Comparison of ENCODE assay signal across 13 mouse cellular contexts in genomic region chr2:43727693-43728092, GRCm38 (mm10). TPM values are rescaled to one million over a fixed set of nuclear protein-coding genes. Genes with fewer than 3 reads are reported as not detected.
DNase-seq lines count a peak whose midpoint lies in the region; ATAC-seq and TF ChIP-seq lines count a peak whose summit lies in the region.
"Had no signal": no experiment of that assay in that cellular context is flagged by ENCODE, and none has a peak within 500 bp of the region (broad histone marks: within the 10 kb centered on the region; RNA-seq: fewer than 3 reads in every experiment).

No protein-coding gene starts in this region.

- H3K9me3 ChIP-seq in liver, embryonic 16.5 days (replicated peaks; ENCODE audit: control insufficient read depth, low read length), result no peaks in the 10 kb centered on the region
- no peaks in the 10 kb centered on the region for H3K9me3 ChIP-seq in forebrain, embryonic 16.5 days (ENCODE audit: control insufficient read depth, low read length)
- no peaks in the 10 kb centered on the region for H3K9me3 ChIP-seq in hindbrain, postnatal 0 days (ENCODE audit: low read length)
- H3K9me3 ChIP-seq: heart, embryonic 15.5 days; limb, embryonic 10.5 days had no signal

- no peaks in the 10 kb centered on the region for H3K4me1 ChIP-seq in liver, embryonic 16.5 days (ENCODE audit: control insufficient read depth, low read depth, low read length)
- H3K4me1 ChIP-seq in forebrain, embryonic 16.5 days (replicated peaks; ENCODE audit: control insufficient read depth, insufficient read depth, low read length), result peaks cover 4% of the 10 kb centered on the region
- peaks cover 4% of the 10 kb centered on the region; the same call in 1 of the 2 replicates for H3K4me1 ChIP-seq in hindbrain, postnatal 0 days (ENCODE audit: insufficient read depth, low read length)
- H3K4me1 ChIP-seq: limb, embryonic 10.5 days had no signal

- no peak overlapping the region for H3K9ac ChIP-seq in liver, embryonic 16.5 days (ENCODE audit: low read depth, low read length)
- no peak overlapping the region for H3K9ac ChIP-seq in forebrain, embryonic 16.5 days (replicated peaks; ENCODE audit: low read depth, low read length)
- no peak overlapping the region for H3K9ac ChIP-seq in hindbrain, postnatal 0 days (replicated peaks; ENCODE audit: low read length)
- H3K9ac ChIP-seq: heart, embryonic 15.5 days had no signal

- WGBS in liver, embryonic 16.5 days (ENCODE audit: insufficient replicate concordance), result 20% methylated on average over 8 of the region's 8 CpGs
- WGBS in forebrain, embryonic 16.5 days, result 86% methylated on average over 8 of the region's 8 CpGs
- 86% methylated on average over 8 of the region's 8 CpGs for WGBS in hindbrain, postnatal 0 days

- peak; percentile 32 to 39 for DNase-seq in spleen, adult 18-20 months
- no peak for DNase-seq in spleen, postnatal 4 days (ENCODE audit: low spot score in 2 of 2)
- DNase-seq in T-cell, adult 2 months (ENCODE audit: low spot score), result peak; percentile 88
- DNase-seq in thymus, postnatal 14 days, result peak; percentile 35
- no peak for DNase-seq in hindbrain, postnatal 0 days (ENCODE audit: low spot score)
- no peak for DNase-seq in urinary bladder, postnatal 10 days (ENCODE audit: low spot score)
- DNase-seq: kidney, adult 18-20 months had no signal

- H3K27ac ChIP-seq in liver, embryonic 16.5 days (ENCODE audit: low read length), result no peak overlapping the region
- H3K27ac ChIP-seq in forebrain, embryonic 16.5 days (ENCODE audit: low read length), result no peak overlapping the region
- no peak overlapping the region for H3K27ac ChIP-seq in hindbrain, postnatal 0 days
- H3K27ac ChIP-seq: heart, embryonic 15.5 days; limb, embryonic 10.5 days; macrophage had no signal

- peak overlapping the region; percentile 45 for H3K4me2 ChIP-seq in liver, embryonic 16.5 days (ENCODE audit: low read depth, low read length)
- H3K4me2 ChIP-seq in forebrain, embryonic 16.5 days (ENCODE audit: low read length), result no peak overlapping the region
- H3K4me2 ChIP-seq in hindbrain, postnatal 0 days (ENCODE audit: low read depth, low read length), result no peak overlapping the region
- H3K4me2 ChIP-seq: heart, embryonic 15.5 days had no signal

- TF ChIP-seq CTCF in hindbrain, postnatal 0 days (IDR thresholded peaks at IDR 0.05; ENCODE audit: low read depth), result no peak

- H3K36me3 ChIP-seq in liver, embryonic 16.5 days (ENCODE audit: control insufficient read depth, insufficient read depth), result no peaks in the 10 kb centered on the region
- no peaks in the 10 kb centered on the region for H3K36me3 ChIP-seq in forebrain, embryonic 16.5 days (ENCODE audit: control insufficient read depth, insufficient read depth)
- no peaks in the 10 kb centered on the region for H3K36me3 ChIP-seq in hindbrain, postnatal 0 days (ENCODE audit: insufficient read depth, low read length)
- H3K36me3 ChIP-seq: heart, embryonic 15.5 days; limb, embryonic 10.5 days had no signal

- H3K4me3 ChIP-seq in liver, embryonic 16.5 days (ENCODE audit: low read depth, low read length), result peak overlapping the region; percentile 21; the same call in 1 of the 2 replicates
- H3K4me3 ChIP-seq in forebrain, embryonic 16.5 days (replicated peaks; ENCODE audit: low read length), result no peak overlapping the region
- no peak overlapping the region for H3K4me3 ChIP-seq in hindbrain, postnatal 0 days (ENCODE audit: low read length)
- H3K4me3 ChIP-seq: heart, embryonic 15.5 days; limb, embryonic 10.5 days; myocyte had no signal

- no peak for ATAC-seq in liver, embryonic 16.5 days (ENCODE audit: low read depth)
- ATAC-seq in forebrain, embryonic 16.5 days, result no peak
- ATAC-seq in hindbrain, postnatal 0 days, result no peak

- no peaks in the 10 kb centered on the region for H3K27me3 ChIP-seq in liver, embryonic 16.5 days (ENCODE audit: control insufficient read depth, insufficient read depth, low read depth, low read length)
- H3K27me3 ChIP-seq in forebrain, embryonic 16.5 days (replicated peaks; ENCODE audit: control insufficient read depth, insufficient read depth, low read length), result no peaks in the 10 kb centered on the region
- no peaks in the 10 kb centered on the region for H3K27me3 ChIP-seq in hindbrain, postnatal 0 days (ENCODE audit: insufficient read depth, low read length)
- H3K27me3 ChIP-seq: heart, embryonic 15.5 days had no signal

RNA-seq across cellular contexts. Expression of gene Arhgap15, which starts 20.9 kb away (rescaled TPM):
- polyA plus RNA-seq in liver, embryonic 16.5 days (2015; fragmentation: Nextera tagmentation; extraction: Ambion mirVana), result 5.2 and 6.4 TPM in 2 replicates
- 0.55 and 0.95 TPM in 2 replicates for polyA plus RNA-seq in forebrain, embryonic 16.5 days (2015; fragmentation: Nextera tagmentation; extraction: Ambion mirVana)
- total RNA-seq in hindbrain, postnatal 0 days (2014; rRNA removed), result 2.0 and 2.7 TPM in 2 replicates
- 4.0 and 4.3 TPM in 2 replicates for polyA plus RNA-seq in hindbrain, postnatal 0 days (2015; fragmentation: Nextera tagmentation; extraction: Ambion mirVana)
- polyA plus RNA-seq: myocyte had no signal

Comparison
In these comparisons a context has a peak if more than half of its experiments do, and no peak if none do; other contexts are left out.
1. DNase-seq: peak in spleen, adult 18-20 months (2 of 2), T-cell, adult 2 months (single experiment) and thymus, postnatal 14 days (single experiment); none in spleen, postnatal 4 days (0 of 2), hindbrain, postnatal 0 days (single experiment) and urinary bladder, postnatal 10 days (single experiment).